9 mouse cellular contexts compared by ENCODE assay signal in genomic region chr2:66961808-66962519, GRCm38 (mm10).
A peak's percentile ranks its signal among the peaks of the same experiment; 100 is the strongest.
DNase-seq lines count a peak whose midpoint lies in the region; ATAC-seq and TF ChIP-seq lines count a peak whose summit lies in the region.
"Had no signal": no experiment of that assay in that cellular context is flagged by ENCODE, and none has a peak within 500 bp of the region (broad histone marks: within the 10 kb centered on the region; RNA-seq: fewer than 3 reads in every experiment).

No protein-coding gene starts in this region.

- H3K27ac ChIP-seq in MEL (ENCODE audit: control insufficient read depth, low read depth, low read length): no peak overlapping the region
- no peak overlapping the region for H3K27ac ChIP-seq in hindbrain, embryonic 13.5 days
- no peak overlapping the region for H3K27ac ChIP-seq in midbrain, embryonic 15.5 days

- 32% methylated on average over 8 of the region's 8 CpGs for WGBS in hindbrain, embryonic 13.5 days
- WGBS in midbrain, embryonic 15.5 days: 29% methylated on average over 8 of the region's 8 CpGs

- TF ChIP-seq RAD21 in MEL (IDR thresholded peaks at IDR 0.05; ENCODE audit: low read depth, low read length): peak; percentile 70

- no peaks in the 10 kb centered on the region for H3K4me1 ChIP-seq in MEL (ENCODE audit: control insufficient read depth in 1 of 2, insufficient read depth in 2 of 2, low read length in 2 of 2)
- no peaks in the 10 kb centered on the region for H3K4me1 ChIP-seq in hindbrain, embryonic 13.5 days (replicated peaks)
- no peaks in the 10 kb centered on the region for H3K4me1 ChIP-seq in midbrain, embryonic 15.5 days

- no peaks in the 10 kb centered on the region for H3K9me3 ChIP-seq in MEL (replicated peaks; ENCODE audit: insufficient read depth, low read length)
- no peaks in the 10 kb centered on the region for H3K9me3 ChIP-seq in hindbrain, embryonic 13.5 days
- H3K9me3 ChIP-seq in midbrain, embryonic 15.5 days: no peaks in the 10 kb centered on the region

- H3K4me3 ChIP-seq in MEL (ENCODE audit: control insufficient read depth in 1 of 2, insufficient read depth in 1 of 2, low read depth in 2 of 2, low read length in 2 of 2): no peak overlapping the region
- no peak overlapping the region for H3K4me3 ChIP-seq in hindbrain, embryonic 13.5 days
- H3K4me3 ChIP-seq in midbrain, embryonic 15.5 days: no peak overlapping the region
- H3K4me3 ChIP-seq: myocyte had no signal

- no peaks in the 10 kb centered on the region for H3K27me3 ChIP-seq in MEL (ENCODE audit: control insufficient read depth in 1 of 2, insufficient read depth in 2 of 2, low read length in 2 of 2)
- no peaks in the 10 kb centered on the region for H3K27me3 ChIP-seq in hindbrain, embryonic 13.5 days
- H3K27me3 ChIP-seq in midbrain, embryonic 15.5 days (replicated peaks): no peaks in the 10 kb centered on the region

- no peak for TF ChIP-seq EP300 in MEL (IDR thresholded peaks at IDR 0.05; ENCODE audit: low read depth in 1 of 2, low read length in 2 of 2)

- H3K4me2 ChIP-seq in hindbrain, embryonic 13.5 days: no peak overlapping the region
- no peak overlapping the region for H3K4me2 ChIP-seq in midbrain, embryonic 15.5 days

- peak; percentile 63; the same call in 1 of the 2 replicates for ATAC-seq in hindbrain, embryonic 13.5 days (ENCODE audit: low FRiP score)
- ATAC-seq in midbrain, embryonic 15.5 days (replicated peaks): peak; percentile 71

- TF ChIP-seq POLR2A in MEL (IDR thresholded peaks at IDR 0.05; ENCODE audit: control insufficient read depth in 1 of 2, insufficient read depth in 1 of 2, low read depth in 1 of 2, low read length in 2 of 2, poor library complexity in 1 of 2): no peak

- no peaks in the 10 kb centered on the region for H3K36me3 ChIP-seq in MEL (ENCODE audit: control insufficient read depth in 1 of 2, insufficient read depth in 2 of 2, low read length in 2 of 2)
- H3K36me3 ChIP-seq in hindbrain, embryonic 13.5 days: no peaks in the 10 kb centered on the region
- H3K36me3 ChIP-seq in midbrain, embryonic 15.5 days (replicated peaks): no peaks in the 10 kb centered on the region

- peak; percentile 32 to 60 (median 51); a peak in 5 of 6 replicates for TF ChIP-seq CTCF in MEL (IDR thresholded peaks at IDR 0.05 in 2 of 3, conservative IDR thresholded peaks at IDR 0.05 in 1 of 3; ENCODE audit: control insufficient read depth in 1 of 3, insufficient read depth in 1 of 3, low read depth in 2 of 3, low read length in 3 of 3, poor library complexity in 1 of 3, severe bottlenecking in 1 of 3)

- DNase-seq in adrenal gland, adult 2 months: peak; percentile 6
- DNase-seq in adrenal gland, adult 8-10 months: no peak
- peak; percentile 39 for DNase-seq in MEL (ENCODE audit: low read depth, low spot score)
- DNase-seq in cerebellum, postnatal 36 days: peak; percentile 8 to 37
- DNase-seq in left cerebral cortex, adult 11 months (ENCODE audit: low spot score): peak; percentile 11
- DNase-seq in Muller cell, postnatal 12 days (ENCODE audit: inconsistent ontology term): no peak

- H3K9ac ChIP-seq in MEL (ENCODE audit: control insufficient read depth, low read depth, low read length, poor library complexity, severe bottlenecking): no peak overlapping the region
- no peak overlapping the region for H3K9ac ChIP-seq in hindbrain, embryonic 13.5 days
- H3K9ac ChIP-seq in midbrain, embryonic 15.5 days: no peak overlapping the region

- no peaks in the 10 kb centered on the region for H3K79me2 ChIP-seq in MEL (ENCODE audit: control insufficient read depth, insufficient read depth, low read length, poor library complexity)

TF ChIP-seq in MEL, 35 proteins besides CTCF, POLR2A, EP300 and RAD21:
- TF ChIP-seq POLR2AphosphoS5 (IDR thresholded peaks at IDR 0.05; ENCODE audit: borderline replicate concordance, low read depth, low read length) (no peak), ZMIZ1 (IDR thresholded peaks at IDR 0.05; ENCODE audit: low read depth, low read length) (no peak), MAZ (IDR thresholded peaks at IDR 0.05; ENCODE audit: low read depth, low read length) (no peak), JUND (IDR thresholded peaks at IDR 0.05; ENCODE audit: low read depth, low read length) (no peak), USF1 (IDR thresholded peaks at IDR 0.05; ENCODE audit: low read depth, low read length) (no peak), SMC3 (IDR thresholded peaks at IDR 0.05; ENCODE audit: low read depth, low read length) (peak; percentile 59), MYB (IDR thresholded peaks at IDR 0.05; ENCODE audit: low read depth, low read length) (no peak), ELF1 (IDR thresholded peaks at IDR 0.05; ENCODE audit: low read depth, low read length) (no peak), UBTF (IDR thresholded peaks at IDR 0.05; ENCODE audit: borderline replicate concordance, insufficient read depth, low read depth, low read length) (no peak), POLR2AphosphoS2 (IDR thresholded peaks at IDR 0.05; ENCODE audit: low read length) (no peak), ZKSCAN1 (IDR thresholded peaks at IDR 0.05; ENCODE audit: low read depth, low read length) (no peak), ZC3H11A (IDR thresholded peaks at IDR 0.05; ENCODE audit: low read depth, low read length) (peak; percentile 22; the same call in 1 of the 2 replicates), USF2 (IDR thresholded peaks at IDR 0.05; ENCODE audit: borderline replicate concordance in 1 of 2, insufficient read depth in 1 of 2, low read depth in 1 of 2, low read length in 2 of 2) (no peak)

Comparison
In these comparisons a context has a peak if more than half of its experiments do, and no peak if none do; other contexts are left out.
1. DNase-seq: peak in adrenal gland, adult 2 months (single experiment), MEL (single experiment), cerebellum, postnatal 36 days (2 of 2) and left cerebral cortex, adult 11 months (single experiment); none in adrenal gland, adult 8-10 months (single experiment) and Muller cell, postnatal 12 days (single experiment).